Mouse (Mus musculus) urinary bladder, adult 2 months (tissue): ENCODE data around the gene Fstl4. TPM values are rescaled to one million over a fixed set of nuclear protein-coding genes. Genes with fewer than 3 reads are reported as not detected.

Source experiments
- DNase-seq: peaks from one replicate; pipeline ENCODE4 v3.0.0; 2022; ENCODE audit warnings: low spot score
- polyA plus RNA-seq: library from polyadenylated mRNA; depleted of rRNA; stranded (reverse); fragments of >200 nt; gene quantifications from 2 replicates; pipeline ENCODE4 v1.2.3, GENCODE M21; 2012; rRNA removed

The Fstl4 gene
- polyA plus RNA-seq: 0.50 and 0.91 TPM in 2 replicates

GRCm38 (mm10) chr11:52764461-52764893 is at the start of gene Fstl4:
Fstl4 (plus strand) TSS chr11:52764634.
- DNase-seq: peak; percentile 32

- no peak for DNase-seq
These were observed 45.9 kb upstream of the Fstl4 start for GRCm38 (mm10) chr11:52718570-52718969.

GRCm38 (mm10) chr11:52721087-52721486 is 43.3 kb upstream of the Fstl4 start:
- DNase-seq: no peak

DNA sequence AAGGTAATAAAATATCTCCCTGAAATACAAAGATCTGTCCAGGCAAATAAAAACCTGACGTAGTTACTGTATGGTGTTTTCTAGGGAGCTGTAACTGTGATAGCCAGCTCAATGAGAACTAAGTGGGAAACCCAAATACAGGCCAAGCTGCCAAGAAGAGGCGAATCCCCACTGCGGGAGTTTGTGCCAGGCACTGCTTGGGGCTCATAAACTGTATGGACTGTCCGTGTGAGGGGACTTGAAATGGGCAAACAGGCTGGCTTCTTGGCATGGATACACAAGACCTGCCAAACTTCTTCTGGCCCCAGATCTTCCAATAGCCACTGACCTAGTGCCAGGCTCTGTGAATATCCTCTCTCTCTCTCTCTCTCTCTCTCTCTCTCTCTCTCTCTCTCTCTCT is 41.7 kb upstream of the Fstl4 start:
- no peak for DNase-seq

- DNase-seq: no peak
These were observed 38.4 kb upstream of the Fstl4 start for GRCm38 (mm10) chr11:52726001-52726400.

DNA sequence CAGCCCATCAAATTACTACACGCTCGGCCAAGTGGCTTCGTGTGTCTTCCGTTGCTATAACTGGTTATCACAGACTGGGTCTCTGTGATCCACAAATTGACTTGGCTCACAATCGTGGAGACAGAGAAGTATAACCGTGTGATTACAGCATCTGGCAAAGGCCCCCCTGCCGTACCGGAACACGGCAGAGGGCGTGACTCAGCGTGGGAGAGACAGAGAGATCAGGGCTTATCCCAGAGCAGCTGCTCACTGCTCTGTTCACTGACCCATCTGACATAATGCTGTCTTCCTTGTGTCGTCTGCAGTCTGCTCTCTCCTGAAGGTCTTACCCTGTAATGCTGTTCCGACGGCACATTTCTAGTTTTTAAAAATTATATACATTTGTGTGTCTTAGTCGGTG is 36.0 kb upstream of the Fstl4 start:
- DNase-seq: no peak

GRCm38 (mm10) chr11:52729890-52730289 is 34.5 kb upstream of the Fstl4 start:
- no peak for DNase-seq

DNA sequence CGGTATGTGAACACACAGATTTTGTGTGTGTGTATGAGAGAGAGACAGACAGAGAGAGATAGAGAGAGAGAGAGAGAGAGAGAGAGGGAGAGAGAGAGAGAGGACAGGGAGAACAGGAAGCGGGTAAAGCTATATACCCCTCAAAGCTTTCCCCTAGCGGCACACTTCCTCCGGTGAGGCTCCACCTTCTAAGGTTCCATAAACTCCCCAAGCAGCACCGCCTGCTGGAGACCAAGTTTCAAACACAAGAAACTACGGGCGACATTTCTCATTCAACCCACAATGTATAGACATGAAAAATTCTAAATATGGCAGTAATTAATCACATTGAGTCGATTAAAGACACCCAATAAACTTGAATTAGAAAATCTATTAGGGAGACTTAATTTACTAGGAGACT is 32.5 kb upstream of the Fstl4 start:
- no peak for DNase-seq

DNA sequence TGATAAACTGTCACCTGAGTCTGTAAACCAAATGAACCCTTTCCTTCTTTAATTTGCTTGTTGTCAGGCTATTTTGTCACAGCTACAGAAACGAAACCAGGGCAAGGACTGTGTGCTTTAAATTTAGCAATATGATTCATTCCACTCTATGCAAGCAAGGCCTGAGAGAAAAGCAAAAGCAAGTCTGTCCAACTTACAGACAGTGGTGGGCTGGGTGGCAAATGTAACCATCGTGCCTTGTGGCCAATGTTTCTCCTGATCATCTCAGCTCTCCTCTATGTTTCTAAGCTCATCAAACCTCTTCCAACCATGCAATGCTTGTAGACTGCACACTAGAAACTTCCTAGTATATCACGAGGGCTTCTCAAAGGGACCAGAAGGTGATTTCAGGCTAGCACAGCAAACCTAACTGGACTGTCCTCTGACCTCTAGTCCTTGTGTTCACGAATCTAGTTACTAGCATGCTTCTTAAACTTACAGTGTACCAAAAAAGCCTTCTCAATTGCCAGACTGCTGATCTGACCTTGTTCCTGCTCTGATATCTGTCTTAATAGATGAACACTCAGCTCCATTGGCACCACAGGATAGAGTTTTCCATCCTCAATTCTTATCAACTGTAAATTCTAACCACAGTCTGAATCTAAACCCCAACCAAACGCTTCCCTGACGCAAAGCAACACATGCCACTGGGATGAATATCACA is 29.8 kb upstream of the Fstl4 start:
- DNase-seq: no peak

- no peak for DNase-seq
These were observed 25.2 kb upstream of the Fstl4 start for GRCm38 (mm10) chr11:52739187-52739586.

- DNase-seq: no peak
These were observed 24.0 kb upstream of the Fstl4 start for GRCm38 (mm10) chr11:52740466-52740865.

GRCm38 (mm10) chr11:52743956-52744355 is 20.5 kb upstream of the Fstl4 start:
- DNase-seq: no peak

- no peak for DNase-seq
These were observed 19.6 kb upstream of the Fstl4 start for GRCm38 (mm10) chr11:52744593-52745450.

- DNase-seq: no peak
These were observed 17.2 kb upstream of the Fstl4 start for GRCm38 (mm10) chr11:52747206-52747605.

GRCm38 (mm10) chr11:52747766-52748456 is 16.5 kb upstream of the Fstl4 start:
- no peak for DNase-seq

GRCm38 (mm10) chr11:52749988-52750387 is 14.4 kb upstream of the Fstl4 start:
- no peak for DNase-seq

DNA sequence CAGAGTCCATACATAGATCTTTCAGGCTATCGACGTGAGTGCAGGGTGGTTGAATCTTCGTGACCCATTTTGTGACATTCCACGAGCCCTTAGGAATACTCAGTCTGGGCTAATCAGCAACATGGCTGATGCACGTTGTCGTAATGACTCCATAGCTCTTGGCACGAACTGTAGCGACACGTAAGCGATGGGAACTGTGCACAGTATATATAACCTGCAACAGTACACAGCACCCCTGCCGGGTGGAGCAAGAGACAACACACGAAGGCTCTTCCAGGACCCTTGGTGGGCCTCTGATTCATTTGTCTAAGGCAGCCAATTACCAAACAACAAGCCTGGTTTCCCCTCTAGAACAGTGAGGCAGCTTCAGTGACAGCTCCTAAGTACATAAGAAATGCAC is 11.9 kb upstream of the Fstl4 start:
- DNase-seq: no peak

DNA sequence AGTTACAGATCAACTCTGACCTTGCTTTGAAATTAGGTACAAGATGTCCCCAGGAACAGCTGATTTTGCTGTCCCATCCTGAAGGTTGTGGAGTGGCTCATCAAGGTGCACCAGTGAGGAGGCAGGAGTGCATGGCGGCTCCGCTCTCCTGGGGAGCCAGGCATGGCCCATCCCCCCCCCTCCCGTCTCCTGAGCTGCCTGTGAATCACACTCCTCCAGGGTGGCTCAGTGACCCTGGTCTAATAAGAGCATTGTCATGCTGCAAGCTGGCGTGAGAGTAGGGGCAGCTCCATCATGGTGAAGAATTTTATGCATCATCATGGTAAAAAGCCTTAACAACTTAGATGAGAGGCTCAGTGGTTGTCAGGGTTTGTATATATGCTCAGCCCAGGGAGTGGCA is 11.2 kb upstream of the Fstl4 start:
- DNase-seq: no peak

DNA sequence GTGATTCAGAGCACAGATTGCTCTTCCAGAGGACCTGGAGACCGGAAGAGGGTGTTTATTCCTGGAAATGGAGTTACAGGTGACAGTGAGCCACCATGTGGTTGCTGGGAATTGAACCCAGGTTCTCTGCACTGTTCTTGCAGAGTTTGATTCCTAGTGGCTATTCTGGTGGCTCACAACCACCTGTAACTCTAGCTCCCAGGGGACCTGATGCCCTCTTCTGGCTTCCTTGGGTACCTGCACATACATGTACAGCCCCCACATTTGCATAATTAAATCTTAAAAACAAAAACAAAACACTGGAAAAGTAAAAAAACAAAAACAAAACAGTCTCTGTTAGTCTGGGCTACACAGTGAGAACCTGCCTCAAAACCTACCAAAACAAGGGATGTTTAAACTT is 2.6 kb upstream of the Fstl4 start:
- DNase-seq: no peak

GRCm38 (mm10) chr11:52764894-52765677 is 652 bp downstream of the Fstl4 start:
- DNase-seq: no peak

DNA sequence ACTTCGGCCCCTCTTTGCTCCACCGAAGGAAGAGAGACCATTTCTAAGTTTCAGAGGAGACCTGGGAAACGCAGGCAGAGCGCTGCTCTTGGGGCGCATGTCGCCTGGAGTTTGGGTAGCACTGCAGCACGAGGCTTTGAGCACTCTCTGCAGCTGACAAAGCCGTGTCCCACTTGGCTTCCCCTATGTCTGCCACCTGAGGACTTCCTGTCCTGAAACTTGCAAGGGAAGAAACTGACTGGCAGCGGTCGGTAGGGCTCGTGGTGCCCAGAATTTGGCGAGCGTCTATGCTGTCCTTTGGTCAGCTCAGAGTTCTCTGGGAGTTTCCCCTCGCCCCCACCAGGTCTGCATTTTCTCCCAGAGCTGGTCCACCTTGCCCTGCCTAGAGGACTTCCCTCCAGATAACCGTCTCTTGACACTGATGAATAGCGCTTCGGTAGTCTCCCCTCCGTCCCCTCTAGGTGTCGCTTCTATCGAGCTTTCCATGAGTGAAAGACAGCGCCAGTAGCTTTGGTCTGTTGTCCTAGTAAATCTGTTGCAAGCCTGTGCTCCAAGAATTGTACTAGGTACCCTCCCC is 1.3 kb downstream of the Fstl4 start:
- DNase-seq: no peak
